Mouse (Mus musculus) right cerebral cortex, adult 18-20 months (tissue): ENCODE data around the gene Lrrc73.
A peak's percentile ranks its signal among the peaks of the same experiment; 100 is the strongest.

Experiments used
- DNase-seq: peaks from one replicate; pipeline ENCODE4 v3.0.0; 2022; ENCODE audit warnings: mixed read lengths

Gene Lrrc73

DNA sequence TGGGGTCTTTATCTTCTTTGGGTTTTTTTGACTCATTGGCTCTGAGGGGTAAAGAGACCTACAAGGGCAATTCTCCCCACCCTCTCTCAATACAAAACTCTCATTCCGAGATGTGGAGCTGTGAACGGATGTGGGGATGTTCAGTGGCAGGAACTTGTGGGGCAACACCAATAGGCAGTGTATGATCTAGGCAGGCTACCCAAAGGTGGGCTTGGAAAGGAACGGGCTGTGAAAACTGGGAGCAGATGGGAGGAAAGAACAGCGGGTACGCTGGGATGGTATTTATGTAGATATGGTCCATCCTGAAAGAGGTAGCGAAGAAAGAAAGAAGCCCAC, 43.7 kb downstream of the Lrrc73 start:
- no peak for DNase-seq

DNA sequence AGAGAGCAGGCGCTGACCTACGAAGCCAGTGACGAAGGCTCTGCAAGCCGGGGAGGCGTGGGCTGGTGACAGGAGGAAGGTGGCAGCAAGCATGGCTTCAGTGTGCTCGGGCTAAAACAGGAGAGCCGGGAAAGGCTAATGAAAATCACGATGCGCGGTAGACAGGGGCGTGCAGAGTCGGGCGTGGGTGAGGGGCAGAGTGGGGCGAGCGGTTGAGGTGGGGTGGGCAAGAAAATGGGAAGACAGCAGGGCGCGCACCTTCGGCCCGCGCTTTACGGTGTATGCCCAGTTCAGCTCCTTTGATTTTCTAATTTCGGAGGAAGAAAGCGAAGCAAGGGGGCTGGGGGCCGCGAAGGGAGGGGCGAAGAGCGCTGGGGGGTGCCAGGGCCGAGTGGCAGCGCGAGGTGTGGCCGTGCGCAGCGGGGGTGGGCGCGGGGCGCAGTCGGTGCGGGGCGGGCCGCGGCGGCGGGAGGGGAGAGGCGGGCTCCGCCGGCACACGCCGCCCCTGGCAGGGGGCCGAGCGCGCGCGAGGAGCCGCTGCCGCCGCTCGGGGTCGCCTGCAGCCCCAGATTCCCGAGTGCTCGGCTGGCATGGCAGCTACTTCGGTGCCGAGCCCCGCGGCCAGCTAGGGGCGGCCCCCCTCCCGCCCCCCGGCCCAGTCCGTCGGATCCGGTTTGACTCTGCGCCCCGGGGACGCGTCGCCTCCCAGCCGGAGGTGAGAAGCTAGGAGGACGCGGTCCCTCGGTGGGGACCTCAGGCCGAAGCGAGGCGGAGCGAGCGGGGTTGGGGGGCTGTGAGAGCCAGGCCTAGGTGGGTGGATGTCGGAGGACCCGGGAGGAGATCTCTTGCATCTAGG, 44.3 kb downstream of the Lrrc73 start, which contains the start of gene Dlk2:
Gene Dlk2, plus strand, starts transcription at position 58 of the 856 bp plus-strand sequence.
- DNase-seq, result peak; percentile 82

DNA sequence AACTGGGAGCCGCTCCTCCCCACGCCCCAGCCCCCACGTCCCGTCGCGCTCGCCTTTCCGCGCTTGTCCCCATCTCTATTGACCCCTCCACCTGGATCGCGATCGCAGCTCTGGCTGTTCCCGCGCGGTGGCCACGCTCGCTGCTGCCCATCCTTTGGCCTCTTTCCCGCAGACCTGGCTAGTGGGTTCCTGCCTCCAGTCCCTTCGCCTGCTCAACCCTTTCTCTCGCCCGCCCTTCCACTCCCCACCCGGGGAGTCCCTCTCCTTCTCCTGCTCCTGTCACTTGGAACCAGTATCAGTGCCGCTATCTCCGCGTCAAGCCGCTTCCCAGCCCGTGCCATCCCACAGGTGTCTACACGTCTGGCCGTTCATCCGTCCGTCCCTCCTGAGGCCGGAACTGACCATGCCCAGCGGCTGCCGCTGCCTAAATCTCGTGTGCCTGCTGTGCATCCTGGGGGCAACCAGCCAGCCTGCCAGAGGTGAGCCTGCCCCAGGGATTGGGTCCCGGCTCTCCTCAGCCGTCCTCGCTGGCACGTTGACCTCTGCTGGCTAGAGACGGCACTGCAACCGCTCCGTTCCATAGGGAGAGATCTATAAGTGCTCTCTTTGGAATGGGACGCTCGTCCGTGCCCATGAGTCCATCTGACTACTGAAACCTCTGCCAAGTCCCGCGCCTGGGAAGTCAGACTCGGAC, 45.0 kb downstream of the Lrrc73 start:
- peak; percentile 90 for DNase-seq

DNA sequence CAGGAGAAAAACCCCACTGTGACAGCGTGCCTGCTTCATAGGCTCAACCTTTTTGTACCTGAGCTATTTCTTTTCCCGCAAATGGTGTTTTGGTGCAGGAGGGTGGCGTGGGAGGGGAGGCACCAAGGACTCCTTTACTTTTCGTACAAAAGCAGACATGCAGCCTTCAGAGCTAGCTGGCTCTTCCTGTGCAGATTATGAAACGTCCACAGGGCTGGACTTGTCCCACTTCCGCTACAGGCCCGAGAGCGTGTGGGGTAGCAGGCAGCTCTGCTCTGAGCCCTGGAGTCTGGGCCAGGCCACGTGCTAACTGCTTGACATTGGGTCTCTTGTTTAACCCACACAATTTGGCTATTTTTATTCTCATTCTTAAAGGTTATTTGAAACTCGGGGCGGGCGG, 48.6 kb downstream of the Lrrc73 start:
- DNase-seq, result peak; percentile 57

DNA sequence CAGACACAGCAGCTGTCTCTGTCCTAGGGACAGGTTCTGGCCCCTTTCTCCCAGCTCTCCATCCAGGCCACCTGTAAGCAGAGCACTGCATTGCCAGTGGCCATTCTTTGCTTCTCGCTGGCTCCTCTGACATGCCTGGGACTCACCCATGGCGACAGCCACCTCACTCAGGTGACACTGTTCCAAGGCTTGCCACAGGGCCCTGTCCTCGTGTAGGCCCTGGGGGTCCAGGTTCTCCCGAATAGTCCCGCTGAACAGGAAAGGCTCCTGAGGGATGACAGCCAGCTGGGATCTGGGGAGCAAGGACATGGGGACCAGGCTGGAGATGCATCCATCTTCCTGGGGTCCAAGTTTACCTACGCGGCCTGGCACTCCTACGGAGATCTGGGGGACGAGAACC, 50.9 kb downstream of the Lrrc73 start:
- no peak for DNase-seq
